Mouse (Mus musculus) CD8-positive naive resting alpha-beta T cell, adult 2 months (primary cell): ENCODE results near the gene Wif1.

Source experiments
- DNase-seq, 2 experiments: peaks; one replicate each; pipeline ENCODE4 v3.0.0; 2022; ENCODE audit warnings: low read depth in 2 of 2, low spot score in 2 of 2

Gene Wif1

DNA sequence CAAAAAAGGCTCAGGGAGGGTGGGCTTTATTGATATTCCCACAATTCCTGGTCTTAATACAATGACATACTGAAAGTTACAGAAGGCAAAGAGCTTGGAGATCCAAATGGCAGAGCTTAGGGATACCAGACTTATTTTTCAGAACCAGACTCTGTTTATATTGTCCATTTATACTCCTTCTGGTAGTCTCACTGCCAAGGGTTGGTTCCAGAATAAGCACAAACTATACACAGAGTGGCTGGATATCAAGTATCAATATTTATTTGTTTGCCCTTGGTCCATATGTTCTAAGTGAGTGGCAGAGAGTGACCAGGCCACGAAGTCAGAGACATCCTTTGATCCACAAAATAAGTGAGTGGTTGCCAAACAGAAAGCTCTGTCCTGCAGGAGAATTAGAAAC is 34.2 kb downstream of the Wif1 start:
- no peak for DNase-seq

DNA sequence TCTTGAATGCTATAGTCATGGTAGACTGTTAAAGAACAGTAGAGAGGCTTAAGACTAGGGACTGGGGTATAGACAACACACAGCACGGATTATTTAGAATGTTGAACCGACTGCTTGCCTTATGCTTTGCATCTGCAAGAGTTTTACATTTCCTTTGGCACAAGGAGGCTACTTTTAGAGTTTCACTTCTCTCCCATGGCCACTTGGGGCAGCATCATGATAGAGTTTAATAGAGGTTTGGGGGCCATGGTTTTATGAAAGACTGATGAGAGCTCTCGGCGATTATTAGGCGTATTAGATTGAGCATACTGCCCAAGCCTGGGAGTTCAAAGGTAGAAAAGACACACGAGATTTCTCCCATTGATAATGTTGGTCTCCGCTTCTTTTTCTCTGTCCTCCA is 37.0 kb downstream of the Wif1 start:
- DNase-seq = no peak

GRCm38 (mm10) chr10:121080500-121080899 is 46.7 kb downstream of the Wif1 start:
- DNase-seq = no peak

GRCm38 (mm10) chr10:121082881-121083280 is 49.1 kb downstream of the Wif1 start:
- DNase-seq = no peak

GRCm38 (mm10) chr10:121083512-121083911 is 49.8 kb downstream of the Wif1 start:
- no peak for DNase-seq

DNA sequence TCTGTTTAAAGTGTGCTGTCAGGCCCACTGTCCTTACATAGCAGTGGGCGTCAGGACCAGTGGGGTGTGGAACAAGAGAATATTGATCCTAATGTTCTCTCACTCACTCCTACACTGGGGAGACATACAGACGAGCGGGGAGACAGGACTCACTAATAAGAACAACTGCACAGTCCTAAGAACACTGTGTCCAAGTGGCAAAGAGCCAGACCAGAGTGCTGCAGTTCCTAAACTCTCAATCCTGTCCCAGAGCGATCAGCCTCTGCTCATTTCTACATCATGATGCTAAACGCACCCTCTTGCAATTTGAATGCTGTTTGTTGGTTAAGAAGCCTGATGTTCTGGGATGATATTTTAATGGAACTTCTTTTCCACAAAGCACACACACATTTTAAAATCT is 54.9 kb downstream of the Wif1 start:
- no peak for DNase-seq

- no peak for DNase-seq
Measured at GRCm38 (mm10) chr10:121089312-121089711, 55.6 kb downstream of the Wif1 start.

DNA sequence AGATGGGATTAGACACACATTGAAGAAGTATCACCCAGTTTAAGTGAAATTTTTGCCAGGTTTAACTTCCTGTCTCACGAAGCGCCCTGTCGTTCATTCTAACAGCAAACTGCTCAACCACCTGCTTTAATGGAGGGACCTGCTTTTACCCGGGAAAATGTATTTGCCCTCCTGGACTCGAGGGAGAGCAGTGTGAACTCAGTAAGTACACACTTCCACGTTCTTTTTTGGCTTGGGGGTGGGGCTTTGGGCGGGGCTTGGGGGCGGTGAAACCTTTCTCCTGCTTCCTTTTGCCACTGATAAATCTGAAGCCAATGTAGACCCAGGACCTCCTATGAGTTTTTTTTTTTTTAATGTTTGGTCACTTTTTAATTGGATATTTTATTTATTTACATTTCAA is 56.2 kb downstream of the Wif1 start:
- DNase-seq = no peak

GRCm38 (mm10) chr10:121095948-121096347 is 62.2 kb downstream of the Wif1 start:
- DNase-seq = no peak

GRCm38 (mm10) chr10:121098263-121098662 is 64.5 kb downstream of the Wif1 start:
- DNase-seq = no peak

DNA sequence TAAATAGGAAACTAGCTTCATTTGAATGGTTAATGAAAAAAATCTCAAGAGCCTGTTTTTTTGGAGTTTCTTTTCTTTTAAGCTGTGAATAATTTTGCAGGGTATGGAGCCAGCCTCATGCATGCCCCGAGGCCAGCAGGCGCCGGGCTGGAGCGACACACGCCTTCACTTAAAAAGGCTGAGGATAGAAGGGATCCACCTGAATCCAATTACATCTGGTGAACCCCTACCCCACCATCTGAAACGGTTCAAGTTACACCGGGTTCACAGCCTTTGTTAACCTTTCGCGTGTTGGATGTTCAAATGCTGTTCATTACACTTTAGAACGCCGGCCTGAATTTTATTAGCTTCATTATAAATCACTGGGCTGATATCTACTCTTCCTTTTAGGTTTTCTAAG is 65.9 kb downstream of the Wif1 start:
- DNase-seq = no peak

GRCm38 (mm10) chr10:121116115-121116514 is 82.4 kb downstream of the Wif1 start:
- DNase-seq = no peak

DNA sequence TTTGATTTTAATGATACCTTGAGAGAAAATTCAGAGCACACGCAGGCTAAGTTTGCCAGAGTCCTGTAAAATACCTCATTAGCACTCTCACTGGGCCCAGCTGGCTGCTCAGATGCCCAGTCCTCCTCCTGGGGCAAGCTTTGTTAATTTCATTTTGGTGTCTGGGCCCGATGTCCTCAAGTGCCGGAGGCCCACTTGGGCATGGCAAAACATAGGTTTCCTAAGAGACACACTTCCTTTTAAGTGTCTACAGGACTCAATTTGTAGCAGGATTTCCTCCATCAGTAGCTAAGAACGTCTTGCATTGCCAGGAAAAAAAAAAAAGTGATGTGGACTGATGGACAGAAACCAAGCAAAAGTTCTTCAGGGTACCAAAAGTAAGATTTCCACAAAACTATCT is 82.9 kb downstream of the Wif1 start:
- no peak for DNase-seq

DNA sequence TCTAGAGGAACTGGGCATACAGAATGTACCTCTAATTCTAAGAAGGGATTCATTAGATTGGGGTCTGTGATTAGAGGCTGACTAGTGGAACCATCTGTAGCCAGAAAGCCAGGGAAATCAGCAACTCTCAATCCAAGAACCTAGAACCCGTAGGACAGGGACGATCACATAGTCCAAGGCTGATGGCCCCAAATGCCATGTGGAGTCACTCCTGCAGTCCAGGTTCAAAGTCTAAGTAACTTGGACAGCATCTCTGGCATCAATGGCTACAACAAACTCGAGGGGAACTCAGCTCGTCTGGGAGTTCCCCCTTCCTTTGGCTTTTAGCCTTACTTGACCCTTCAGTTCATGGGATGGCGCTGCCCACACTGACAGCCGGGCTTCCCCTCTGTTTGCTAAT is 87.0 kb downstream of the Wif1 start:
- no peak for DNase-seq

DNA sequence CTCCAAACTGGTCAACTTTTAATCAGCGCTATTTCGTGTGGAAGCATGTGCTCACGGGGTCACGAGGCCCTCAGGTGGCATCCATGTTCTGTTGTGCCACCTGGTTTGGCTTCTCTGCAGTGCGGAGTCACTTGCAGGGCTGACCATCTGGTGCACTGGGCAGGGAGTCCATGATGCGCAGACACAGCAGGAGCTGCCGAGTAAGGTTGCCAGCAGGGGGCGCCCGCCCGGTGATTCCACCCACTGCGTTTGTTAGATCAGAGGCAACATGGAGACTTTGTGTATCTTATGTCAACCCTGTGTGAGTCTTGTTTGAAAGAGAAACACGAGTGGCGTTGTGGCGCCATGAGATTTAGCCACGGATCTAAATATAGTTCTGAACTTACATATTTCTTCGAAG is 90.7 kb downstream of the Wif1 start:
- peak in 1 of 2 experiments; percentile 12 for DNase-seq

- no peak for DNase-seq
Measured at GRCm38 (mm10) chr10:121129000-121129925, 95.5 kb downstream of the Wif1 start.
